Mouse (Mus musculus): ENCODE data around the gene Sec14l3.

DNA sequence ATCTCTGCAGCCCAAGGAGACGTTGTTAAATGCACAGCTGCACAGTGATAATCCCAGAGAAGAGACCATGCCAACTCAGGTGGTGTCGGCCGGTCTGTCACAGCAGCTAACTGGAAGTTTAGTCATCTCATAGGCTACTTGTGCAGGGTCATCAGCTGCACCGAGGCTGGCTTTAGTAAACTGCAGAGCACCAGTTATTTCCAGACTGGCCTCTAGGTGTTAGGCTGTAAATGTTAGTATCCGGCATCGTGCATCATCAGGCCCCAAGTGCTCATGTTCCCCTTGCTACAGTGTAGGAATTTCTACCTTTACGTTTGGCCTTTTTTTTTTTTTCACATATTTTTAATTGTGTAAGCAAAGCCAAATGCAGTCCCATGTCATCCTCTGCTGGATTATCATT lies 31.2 kb upstream of the Sec14l3 start:
- TF ChIP-seq EP300 (IDR thresholded peaks at IDR 0.05; ENCODE audit: low read depth in 1 of 2, low read length in 2 of 2) (no peak), JUND (IDR thresholded peaks at IDR 0.05; ENCODE audit: low read depth, low read length) (no peak), HCFC1 (IDR thresholded peaks at IDR 0.05; ENCODE audit: low read depth, low read length) (no peak), POLR2A (IDR thresholded peaks at IDR 0.05; ENCODE audit: control insufficient read depth in 1 of 2, insufficient read depth in 1 of 2, low read depth in 1 of 2, low read length in 2 of 2, poor library complexity in 1 of 2) (no peak), CHD2 (IDR thresholded peaks at IDR 0.05; ENCODE audit: low read length) (no peak)
